Mouse (Mus musculus): Measurements from ENCODE around the gene Tango6. TPM values are rescaled to one million over a fixed set of nuclear protein-coding genes. Genes with fewer than 3 reads are reported as not detected.

The Tango6 gene
- 0.26 TPM for polyA plus RNA-seq (2014; fragmentation: Illumina TruSeq; extraction: RNeasy Lipid Tissue Mini Kit (QIAGEN cat#74804); ENCODE audit: low replicate concordance)

DNA sequence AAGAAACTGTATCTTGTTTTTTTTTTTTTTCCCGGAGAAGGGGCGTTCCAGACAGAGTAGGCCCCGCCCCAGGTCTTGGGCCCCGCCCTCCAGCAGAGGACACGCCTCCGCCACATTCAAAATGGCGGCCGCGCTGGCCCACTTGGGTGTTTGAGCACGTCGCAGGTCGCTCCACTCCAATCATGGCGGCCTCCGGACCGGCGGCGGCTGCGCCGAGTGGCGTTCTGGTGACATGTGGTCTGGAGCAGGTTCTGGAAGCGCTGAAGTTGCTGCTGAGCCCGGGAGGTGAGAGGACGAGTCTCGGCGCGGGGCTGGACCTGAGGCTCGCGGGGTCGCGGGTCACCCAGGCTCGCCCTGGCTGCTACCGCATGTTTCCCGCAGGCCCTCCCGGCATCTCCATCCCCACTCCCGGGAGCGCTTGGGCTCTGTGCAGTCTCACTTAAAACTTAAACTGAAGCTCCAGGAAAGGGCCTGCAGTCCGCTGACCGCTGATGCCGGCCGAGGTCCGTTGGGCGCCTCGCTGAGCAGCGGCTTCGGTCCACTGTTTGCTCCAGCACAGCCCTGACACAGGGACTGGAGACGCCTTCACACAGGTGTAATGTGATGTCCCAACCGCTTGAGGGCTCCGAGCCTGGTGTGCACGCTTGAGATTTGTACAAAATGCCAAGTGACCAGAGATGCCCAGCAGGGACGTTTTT lies at the start of gene Tango6:
Gene Tango6 (plus strand): TSS at position 98 of the 698 bp plus-strand sequence.

DNA sequence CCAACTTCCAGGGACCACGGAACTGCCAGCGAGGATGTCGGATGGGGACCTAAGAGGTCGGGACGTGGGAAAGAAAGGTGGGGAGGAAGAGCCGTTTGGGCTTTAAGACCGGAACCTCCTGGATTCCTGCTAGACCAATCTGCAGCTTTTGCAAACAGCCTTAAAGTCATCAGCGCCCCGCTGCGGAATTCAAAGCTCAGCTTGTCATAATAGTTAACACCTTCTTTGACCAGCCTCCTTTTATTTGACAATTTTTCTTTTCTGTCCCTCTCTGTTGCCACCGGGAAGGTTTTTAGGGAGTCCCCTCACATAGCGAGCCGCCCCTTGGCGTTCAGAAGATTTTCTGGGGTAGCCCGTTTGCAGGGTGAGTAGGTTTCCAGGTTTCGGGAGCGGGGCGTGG lies 187.2 kb downstream of the Tango6 start, which contains the start of gene Has3:
Gene Has3 (plus strand): TSS at position 192 of the 400 bp plus-strand sequence.

DNA sequence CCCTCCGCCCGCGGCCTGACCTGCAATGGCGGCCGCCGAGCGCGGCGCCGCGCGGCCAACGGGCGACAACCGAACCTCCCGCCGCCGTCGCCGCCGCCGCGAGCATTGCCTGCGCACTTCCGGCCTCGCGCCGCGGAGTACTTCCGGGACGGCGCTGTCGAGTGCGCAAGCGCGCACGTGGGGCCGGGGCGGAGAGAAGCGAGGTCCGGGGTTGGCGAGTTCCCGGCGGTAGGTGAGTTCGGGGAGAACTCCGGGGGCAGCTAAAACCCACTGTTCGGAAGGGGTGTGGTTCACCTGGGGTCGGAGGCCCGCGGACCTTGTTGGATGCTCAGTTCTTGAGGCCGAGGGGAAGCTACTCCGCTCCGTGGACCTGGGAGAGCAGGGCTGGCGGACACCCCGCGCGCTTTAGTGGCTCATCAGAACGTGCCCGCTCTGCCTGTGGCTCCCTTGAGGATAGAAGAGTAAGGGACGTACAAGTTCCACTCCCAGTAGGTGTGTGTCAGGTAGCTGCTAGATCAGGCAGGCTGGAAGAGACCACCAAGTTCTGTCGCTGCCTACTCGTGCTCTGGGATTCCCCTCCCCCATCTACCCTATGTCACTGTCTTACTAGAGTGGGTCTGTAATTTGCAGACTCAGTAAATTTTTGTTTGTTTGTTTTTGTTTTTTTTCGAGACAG lies 210.8 kb downstream of the Tango6 start, which contains the start of gene Utp4:
Gene Utp4 (plus strand): TSS at position 156 of the 676 bp plus-strand sequence.

Other genes starting within 250 kb of the Tango6 start
- not detected for gene 6030452D12Rik, start 182.5 kb upstream of the Tango6 start, polyA plus RNA-seq (2014; fragmentation: Illumina TruSeq; extraction: RNeasy Lipid Tissue Mini Kit (QIAGEN cat#74804); ENCODE audit: low replicate concordance)
- not detected for gene Cdh3, start 172.2 kb upstream of the Tango6 start, polyA plus RNA-seq (2014; fragmentation: Illumina TruSeq; extraction: RNeasy Lipid Tissue Mini Kit (QIAGEN cat#74804); ENCODE audit: low replicate concordance)
- not detected for gene Gm10073, start 109.6 kb upstream of the Tango6 start, polyA plus RNA-seq (2014; fragmentation: Illumina TruSeq; extraction: RNeasy Lipid Tissue Mini Kit (QIAGEN cat#74804); ENCODE audit: low replicate concordance)
- 282 TPM for gene Cdh1, start 79.7 kb upstream of the Tango6 start, polyA plus RNA-seq (2014; fragmentation: Illumina TruSeq; extraction: RNeasy Lipid Tissue Mini Kit (QIAGEN cat#74804); ENCODE audit: low replicate concordance)
- 0.41 TPM for gene Has3, start 187.2 kb downstream of the Tango6 start, polyA plus RNA-seq (2014; fragmentation: Illumina TruSeq; extraction: RNeasy Lipid Tissue Mini Kit (QIAGEN cat#74804); ENCODE audit: low replicate concordance)
- gene Utp4, start 210.6 kb downstream of the Tango6 start, polyA plus RNA-seq (2014; fragmentation: Illumina TruSeq; extraction: RNeasy Lipid Tissue Mini Kit (QIAGEN cat#74804); ENCODE audit: low replicate concordance): 11.0 TPM

Data from small intestine, adult 10 weeks (tissue).